Mouse (Mus musculus): ENCODE results near the gene Dock2.

Gene Dock2

DNA sequence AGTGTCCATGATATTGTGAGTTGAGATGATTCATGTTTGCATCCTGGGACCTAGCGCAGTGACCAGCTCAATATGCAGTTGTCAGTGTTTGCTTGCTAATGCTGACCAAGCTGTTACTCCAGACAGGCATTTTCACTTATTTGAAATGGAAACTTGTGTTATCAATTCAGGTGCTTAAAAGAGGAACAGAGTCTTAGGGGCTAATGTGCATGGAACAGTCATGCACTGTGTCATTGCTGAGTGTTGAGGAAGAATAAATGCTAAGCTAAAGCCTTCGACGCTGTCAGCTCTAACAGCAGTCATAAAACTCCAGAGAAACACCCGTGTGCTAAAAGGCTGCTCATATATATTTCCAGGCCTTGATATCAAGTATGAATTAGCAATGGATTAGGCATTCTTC lies 259.1 kb downstream of the Dock2 start:
- no peak for DNase-seq

DNA sequence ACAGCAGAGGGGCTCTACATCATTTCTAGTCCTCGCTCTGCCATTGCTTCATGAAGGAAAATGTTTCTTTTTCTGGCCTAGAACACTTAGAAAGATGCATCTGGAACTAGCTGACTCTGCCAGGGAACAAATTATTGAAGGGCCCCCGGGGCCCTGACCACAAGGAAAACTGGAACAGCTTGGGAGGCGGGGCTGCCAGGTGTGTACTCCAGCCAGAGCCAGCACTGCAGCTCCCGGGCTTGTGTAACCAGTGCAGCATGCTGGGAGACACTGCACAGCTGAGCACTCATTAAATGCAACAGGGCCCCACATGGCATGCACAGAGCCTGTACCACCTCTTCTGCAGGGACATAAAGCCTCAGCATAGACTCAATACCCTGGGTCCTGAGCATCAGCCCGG lies 265.1 kb downstream of the Dock2 start:
- peak in 1 of 2 experiments; percentile 14 for DNase-seq

DNA sequence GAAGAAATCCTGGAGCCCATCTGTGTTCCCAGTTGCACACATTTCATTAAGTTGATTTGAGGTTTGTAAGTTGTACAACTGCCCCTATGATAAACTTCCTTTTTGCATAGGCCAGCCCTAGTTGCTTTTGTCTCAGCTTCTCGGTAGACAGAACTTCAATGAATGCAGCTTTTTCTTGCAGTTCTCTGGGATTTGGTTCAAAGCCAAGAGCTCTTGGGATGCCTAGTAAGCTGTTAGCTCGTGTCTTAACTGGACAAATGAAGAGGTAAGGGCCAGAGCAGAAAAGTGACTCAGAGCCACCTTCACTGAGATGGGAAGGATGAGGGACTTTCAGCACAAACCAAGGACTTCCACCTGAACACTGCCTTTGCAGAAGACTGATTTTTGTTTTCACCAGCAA lies 266.7 kb downstream of the Dock2 start:
- DNase-seq, result no peak

DNA sequence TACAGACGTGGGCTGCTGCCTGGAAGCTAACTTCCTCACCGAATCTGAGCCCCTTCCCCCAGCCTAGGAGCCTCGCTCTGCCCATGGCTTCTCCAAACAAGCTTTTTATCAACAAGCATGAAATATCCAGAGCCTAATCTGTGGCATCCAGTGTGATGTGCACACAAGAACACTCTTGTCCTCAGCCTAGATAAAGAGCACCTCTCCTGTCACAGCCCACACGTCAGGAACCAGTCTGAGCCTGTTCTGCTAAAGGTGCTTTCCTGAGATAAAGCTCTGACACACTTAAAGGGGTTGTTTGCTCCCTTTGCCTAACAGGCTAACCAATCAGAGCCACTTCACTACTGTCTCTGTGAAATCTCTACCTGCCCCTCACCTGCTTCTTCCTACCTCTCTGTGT lies 268.4 kb downstream of the Dock2 start:
- DNase-seq, result no peak

DNA sequence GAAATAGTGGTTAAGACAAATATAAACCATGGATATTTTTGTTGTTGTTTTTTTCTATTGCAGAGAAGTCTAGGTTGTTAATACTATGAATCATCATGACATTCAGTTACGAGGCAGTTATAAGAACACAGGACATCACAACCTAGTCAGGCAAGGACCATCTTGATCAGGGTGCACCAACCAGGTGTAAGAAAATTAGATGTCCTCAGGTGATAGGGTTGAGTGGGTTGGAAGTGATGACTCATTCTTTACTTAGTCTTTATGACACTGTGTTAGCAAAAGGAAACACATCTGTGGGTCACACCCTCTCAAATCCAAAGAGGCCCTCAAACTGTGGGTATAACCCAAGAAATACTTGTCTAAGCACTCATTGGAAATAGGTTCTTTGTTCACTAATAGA lies 277.3 kb downstream of the Dock2 start:
- no peak for DNase-seq

DNA sequence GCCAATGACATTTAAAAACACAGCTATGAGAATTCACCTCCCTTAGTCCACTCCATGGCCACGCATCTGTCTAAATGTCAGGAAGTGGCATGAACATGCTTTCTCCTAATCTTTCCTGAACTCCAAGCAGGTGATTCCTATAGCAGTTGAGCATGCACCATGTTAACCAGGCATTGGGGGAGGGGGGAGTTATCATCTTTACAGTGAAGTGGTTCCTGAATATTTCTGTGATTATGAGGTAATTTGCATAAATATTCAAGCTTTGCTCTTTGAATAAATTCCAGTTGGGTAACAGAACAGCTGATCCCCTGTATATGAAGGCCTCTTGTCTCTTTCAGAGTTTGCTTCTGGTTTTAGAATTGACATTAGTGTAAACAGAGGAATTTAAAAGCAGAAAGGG lies 284.0 kb downstream of the Dock2 start:
- no peak for DNase-seq

DNA sequence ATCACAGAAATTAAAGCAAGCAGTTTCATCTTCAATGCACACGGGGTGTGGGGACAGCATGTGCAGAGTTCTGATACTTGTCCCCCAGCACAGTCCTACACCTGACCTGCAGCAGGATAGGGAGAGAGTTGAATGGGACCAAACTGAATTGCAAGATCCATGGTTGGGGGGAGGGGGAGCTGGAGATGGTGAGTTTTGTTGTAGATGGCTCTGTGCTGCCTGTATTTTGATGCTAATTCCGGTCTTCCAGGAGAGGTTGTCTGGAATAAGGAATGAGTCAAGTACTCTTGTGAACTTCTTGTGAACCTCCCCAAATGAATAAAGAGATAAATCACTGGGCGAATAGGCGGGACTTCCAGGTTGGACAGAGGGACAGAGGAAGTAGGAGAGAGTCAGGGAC lies 289.0 kb downstream of the Dock2 start:
- no peak for DNase-seq

DNA sequence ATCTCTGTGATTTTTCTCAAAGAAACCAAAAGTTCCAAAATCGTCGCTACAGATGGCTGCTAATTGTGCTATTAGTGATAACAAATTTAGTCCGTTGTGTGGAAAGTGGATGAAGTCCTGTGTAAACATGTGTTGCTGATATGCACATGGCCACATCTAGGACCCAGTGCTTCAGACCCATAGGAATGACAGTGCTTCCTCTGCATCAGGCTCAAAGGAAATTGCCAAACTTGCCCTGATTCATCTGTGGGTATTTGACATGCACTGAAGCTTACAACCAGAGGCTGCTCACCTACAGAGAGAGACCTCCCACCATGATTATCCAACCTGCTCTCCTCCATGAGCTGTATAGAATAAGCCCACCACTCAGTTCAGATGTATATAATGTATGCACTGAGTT lies 290.7 kb downstream of the Dock2 start:
- DNase-seq, result no peak

DNA sequence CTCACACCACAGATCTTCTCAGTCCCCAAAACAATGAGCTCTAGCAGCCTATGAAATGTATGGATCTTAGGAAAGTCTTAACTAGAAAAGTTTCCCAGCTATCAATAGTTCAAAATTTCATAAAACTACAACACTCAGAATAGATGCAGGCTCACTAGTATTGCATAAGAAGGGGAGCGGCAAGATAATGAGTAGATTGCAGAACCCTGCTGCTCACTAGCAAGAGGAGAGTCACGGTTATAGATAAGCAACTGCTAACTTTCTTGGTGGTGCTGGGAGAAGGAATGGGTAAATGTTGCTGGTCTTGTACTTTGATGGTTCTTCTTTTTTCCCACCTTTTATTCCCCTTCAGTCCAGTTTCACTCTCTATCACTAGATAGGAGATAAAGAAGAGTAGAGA lies 291.5 kb downstream of the Dock2 start:
- DNase-seq, result no peak

DNA sequence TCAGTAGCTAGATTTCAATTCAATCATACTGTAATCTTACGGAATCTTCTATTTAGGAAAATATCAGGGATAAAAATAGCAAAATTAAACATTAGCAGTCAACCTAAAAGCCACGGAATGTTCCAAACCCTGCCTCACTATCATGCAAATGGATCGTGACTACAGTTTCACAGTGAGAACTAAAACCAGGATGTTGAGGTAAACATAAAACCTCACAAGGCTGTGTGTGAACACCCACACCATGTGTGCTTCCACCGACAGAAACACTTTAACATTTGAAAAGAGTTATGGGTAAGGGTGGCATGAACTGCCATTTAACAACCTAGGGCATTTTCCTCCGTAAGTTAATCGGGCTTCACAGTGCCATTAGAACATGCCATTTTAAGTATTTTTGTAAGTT lies 294.1 kb downstream of the Dock2 start:
- no peak for DNase-seq

DNA sequence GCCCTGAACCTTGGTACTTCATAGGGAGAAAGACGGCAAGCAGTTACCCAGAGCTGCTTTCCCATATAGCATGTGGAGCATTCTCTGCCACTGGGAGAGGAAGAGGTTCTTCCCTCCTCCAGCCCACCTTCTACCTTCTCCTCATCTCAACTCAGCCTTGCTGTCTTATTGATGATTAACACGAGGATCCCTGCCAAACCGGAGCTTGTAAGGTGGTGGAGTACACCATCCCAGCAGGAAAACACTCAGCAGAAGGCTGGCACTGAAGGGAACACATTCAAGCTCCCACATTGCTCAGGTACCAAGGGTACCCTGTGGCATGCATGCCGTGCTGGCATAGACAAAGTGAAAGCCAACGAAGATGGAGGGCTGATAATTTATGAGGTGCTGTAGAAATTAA lies 304.4 kb downstream of the Dock2 start:
- no peak for DNase-seq

DNA sequence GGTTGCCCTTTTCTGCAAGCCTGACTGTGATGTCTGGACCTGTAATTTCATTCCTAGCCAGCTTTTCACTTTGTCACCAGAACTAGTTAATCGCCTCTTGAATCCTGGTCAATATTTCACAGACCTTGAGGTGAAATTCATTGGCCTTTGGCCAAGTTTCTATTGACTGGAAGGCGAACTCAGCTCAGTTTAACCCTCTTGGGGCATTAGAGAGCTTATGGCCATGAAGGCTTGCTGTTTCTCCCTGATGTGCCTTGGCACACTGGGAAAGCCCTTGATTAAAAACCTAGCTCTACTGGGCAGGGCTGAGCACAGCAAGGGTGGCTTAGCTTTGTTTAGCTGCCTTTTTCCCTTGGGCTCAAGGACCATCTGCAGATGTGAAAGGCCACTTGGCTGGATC lies 313.9 kb downstream of the Dock2 start:
- DNase-seq, result no peak

DNA sequence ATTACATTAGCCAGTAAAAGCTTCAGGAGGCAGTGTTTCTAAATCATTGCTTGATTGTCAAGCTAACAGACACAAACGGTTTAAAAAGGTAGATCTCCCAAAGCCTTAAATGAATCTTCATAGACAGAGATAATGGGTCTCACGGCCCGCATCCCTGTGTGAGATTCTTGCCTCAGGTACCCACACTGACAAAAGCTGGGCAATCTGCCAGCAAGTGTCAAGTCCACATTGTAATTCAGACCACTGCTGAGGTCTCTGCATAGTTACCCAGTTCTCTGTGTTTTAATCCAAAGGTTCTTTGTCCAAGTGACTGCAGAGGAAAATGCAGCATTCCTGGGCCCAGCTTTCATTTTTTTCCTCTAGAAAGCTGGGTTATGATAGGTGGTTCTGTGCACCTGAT lies 315.1 kb downstream of the Dock2 start:
- peak in 1 of 2 experiments; percentile 4 for DNase-seq

DNA sequence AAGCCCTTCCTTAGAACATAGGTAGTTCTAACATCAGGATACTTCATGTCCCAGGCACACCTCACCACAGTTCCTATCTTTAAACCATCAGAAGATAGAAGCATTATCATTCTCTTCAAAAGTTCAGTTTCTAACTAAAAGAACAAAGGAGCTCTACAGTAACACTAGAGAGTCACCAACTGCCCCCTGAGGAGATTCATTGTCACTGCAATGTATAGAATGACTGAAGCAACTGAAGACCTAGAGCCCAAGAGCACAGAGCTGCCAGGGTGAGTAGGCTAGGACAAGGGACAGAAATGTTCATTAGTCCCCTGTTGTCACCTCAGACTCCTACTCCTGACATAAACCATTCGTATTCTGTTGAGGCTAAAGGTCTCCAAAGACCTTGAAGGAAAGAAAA lies 316.6 kb downstream of the Dock2 start:
- DNase-seq, result no peak

DNA sequence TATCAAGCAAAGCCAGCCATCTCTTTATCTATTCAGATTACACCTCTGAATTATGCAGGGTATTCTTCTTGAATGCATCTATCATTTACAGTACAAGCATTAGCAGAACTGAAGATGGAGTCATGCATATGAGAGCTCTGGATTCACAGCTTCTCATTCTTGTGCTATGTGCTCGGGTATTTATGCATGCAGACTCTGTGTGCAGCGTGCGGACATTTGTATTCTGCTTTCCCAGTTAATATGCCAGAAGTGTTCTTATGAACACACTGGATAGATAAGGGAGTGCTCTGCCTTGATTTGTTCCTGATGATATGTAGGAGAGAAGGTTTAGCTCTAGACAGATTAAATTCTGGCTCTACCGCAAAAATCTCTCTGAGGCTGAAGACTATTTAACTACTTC lies 333.7 kb downstream of the Dock2 start:
- DNase-seq, result no peak

DNA sequence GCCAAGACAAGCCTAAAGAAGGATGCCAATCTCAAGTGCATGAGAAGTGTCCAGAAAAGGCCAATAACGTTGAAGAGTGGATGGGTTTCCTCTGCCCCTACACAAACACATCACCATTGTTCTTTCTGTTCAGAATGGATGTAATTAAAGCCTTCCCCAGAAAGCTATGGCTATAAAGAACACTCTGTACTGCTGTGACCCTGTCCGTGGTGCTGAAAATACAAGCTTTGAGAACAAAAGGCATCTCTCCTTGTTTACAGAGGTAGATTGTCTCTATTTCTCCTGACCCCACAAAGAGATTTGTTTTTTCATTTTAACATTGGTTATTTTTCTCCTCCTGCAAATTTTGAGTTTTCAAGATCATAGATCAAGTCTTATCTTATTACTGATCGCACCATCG lies 335.8 kb downstream of the Dock2 start:
- DNase-seq, result no peak

DNA sequence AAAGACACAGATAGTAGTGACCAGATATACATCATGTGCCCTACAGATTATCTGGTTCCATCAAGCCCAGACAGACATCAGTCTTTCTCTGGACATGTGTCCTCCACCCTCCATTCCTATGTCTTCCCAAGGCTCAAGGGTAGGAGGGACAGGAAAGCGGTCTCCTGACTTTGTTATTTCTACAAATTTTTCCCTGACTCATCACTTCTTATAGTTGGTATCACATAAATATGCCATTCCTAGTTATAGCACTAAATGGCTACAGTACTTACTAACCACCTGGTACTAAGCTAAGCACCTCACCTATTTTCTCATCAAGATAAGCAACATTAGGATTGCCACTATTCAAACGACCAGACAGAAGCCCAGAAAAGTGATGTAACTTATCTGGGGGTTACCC lies 345.3 kb downstream of the Dock2 start:
- DNase-seq, result no peak

DNA sequence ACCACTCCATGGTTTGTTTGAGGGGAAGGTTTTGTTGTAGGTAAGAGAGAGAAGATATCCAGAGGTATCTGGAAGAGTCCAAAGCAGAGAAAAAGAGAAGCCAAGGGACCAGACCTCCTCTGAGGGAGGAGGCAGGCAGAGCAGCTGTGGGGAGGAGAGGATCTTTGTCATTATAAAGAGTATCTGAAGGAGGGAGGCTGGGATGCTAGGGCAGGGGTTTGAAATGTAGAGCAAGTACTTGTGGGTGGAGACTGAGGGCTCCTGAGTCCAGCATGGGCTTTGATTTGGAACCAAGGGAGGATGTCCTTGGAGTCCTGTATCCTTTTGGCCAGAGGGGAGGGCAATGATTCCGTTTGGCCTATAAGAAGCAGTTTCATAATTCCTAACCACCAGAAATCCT lies 346.2 kb downstream of the Dock2 start:
- DNase-seq, result no peak

DNA sequence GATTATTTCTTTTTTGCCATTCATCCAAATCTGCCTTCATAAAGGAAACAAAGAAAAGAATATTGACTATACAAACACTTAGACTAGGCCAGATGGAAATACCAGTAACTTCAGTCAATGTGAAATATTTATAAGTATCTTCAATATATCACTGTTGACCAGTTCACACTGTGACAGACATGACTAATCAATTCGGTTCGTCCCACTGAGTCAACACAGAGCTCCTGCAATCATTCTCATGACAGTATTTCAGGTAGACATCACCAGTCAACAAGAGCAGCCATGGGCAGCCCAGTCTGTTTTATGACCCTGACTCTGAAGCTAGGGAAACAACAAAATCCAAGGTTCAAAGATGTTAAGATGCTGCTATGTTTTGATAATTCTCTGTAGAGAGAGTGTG lies 351.7 kb downstream of the Dock2 start:
- DNase-seq, result no peak

DNA sequence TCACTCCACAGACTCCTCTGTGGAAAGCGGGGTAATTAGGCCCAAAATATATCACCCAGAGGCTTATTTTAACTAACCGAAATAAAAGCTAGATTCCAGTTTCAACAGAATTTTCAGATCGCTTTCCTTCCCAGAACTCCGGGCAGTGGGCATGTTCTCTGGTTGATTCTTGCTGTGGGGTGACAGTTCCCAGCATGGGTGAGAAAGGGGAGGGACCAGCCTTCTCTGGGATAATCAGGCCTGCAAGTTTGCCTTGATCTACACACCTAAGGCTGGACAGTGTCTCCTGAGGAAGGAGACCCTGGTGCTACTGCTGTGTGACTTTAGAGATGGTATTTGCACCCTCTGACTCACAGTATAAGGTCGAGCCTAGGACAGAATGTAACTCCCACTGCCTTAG lies 352.3 kb downstream of the Dock2 start:
- no peak for DNase-seq

DNA sequence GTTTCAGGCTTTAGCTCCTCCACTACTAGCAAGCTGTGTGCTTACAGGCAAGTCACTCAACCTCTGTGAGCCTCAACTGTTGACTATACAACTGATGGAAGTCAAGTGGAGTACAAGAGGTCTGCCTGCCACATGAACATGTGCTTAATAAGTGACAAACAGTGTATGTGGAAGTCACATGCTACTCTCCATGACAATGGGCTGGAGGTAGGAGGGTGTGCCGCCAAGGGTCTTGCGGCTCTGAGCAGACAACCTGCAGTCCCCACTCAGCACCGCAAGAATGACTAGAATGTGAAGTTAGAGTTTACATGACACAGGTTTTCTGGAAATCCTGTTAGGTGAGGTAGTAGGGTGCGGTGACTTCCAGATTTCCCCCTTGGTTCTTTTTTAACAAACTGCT lies 352.8 kb downstream of the Dock2 start:
- DNase-seq, result no peak

DNA sequence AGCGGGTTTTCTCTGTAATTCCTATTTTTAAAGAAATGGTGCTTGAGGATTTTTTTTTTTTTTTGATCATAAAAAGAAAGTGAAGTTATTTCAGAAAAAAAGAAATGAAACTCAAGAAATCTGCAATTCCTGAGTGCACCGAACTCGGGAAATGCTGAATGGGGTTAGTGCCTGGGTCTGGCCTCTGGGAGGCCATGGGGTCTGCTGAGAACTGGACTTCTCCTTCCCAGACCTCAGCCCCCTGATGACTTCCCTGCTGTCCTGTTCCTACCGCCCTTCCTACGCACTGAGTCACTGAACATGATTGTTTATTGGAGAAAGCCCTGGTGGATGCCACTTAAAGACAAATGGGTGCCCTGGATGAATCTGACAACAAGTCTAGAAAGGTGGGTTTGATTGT lies 356.5 kb downstream of the Dock2 start:
- DNase-seq, result no peak

DNA sequence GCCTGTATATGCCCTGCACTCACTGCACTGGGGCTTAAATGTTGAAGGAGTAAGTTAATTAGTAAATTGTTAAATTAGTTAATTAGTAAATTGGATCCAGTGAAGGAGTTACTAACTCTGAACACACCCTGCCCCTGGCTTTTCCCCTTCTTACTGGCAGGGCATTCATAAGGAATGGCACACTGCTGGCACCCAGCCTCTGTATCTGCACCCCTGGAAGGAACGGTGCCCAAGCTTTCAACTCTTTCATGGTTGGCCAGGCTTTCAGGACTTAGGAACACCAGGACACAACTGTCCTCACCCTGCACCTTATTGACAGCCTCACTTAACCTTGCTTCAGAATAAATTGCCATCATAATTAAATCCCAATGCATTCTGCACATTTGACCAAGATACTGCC lies 359.1 kb downstream of the Dock2 start:
- no peak for DNase-seq

DNA sequence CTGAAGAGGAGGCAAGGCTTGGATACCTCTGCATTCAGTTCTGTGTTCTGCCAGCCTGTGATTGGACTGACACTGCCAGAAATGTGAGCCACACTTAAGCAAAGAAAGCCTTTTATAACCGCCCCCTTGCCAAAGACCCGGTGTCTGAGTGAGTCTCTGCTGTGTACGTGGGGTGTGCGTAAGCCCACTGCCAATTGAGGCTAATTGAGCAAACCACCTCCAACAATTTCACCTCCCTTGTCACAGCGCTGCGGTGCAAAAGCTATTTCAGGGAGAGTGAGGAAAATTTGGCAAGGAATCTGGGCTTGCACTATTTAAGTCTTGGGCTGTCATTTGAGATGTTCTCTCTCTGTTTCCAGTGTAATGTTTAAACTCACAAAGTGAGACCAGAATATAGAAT lies 362.6 kb downstream of the Dock2 start:
- DNase-seq, result no peak

DNA sequence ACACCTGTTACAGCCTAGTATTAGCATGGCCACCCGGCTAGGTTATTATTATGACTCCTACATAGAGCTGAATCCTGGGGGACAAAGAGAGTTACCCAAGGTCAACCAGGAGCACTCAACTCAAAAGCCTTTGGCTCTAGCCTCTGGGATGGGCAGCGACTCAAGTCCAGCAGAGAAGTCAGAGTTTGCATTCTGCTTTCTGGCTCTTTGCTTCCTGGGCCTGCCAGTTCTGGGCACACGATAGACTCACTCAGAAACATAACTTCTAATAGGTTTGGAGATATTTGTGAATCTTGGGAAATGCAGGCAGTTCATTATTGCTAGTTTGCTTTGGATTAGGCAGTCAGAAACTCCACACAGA lies 367.1 kb downstream of the Dock2 start:
- no peak for DNase-seq

DNA sequence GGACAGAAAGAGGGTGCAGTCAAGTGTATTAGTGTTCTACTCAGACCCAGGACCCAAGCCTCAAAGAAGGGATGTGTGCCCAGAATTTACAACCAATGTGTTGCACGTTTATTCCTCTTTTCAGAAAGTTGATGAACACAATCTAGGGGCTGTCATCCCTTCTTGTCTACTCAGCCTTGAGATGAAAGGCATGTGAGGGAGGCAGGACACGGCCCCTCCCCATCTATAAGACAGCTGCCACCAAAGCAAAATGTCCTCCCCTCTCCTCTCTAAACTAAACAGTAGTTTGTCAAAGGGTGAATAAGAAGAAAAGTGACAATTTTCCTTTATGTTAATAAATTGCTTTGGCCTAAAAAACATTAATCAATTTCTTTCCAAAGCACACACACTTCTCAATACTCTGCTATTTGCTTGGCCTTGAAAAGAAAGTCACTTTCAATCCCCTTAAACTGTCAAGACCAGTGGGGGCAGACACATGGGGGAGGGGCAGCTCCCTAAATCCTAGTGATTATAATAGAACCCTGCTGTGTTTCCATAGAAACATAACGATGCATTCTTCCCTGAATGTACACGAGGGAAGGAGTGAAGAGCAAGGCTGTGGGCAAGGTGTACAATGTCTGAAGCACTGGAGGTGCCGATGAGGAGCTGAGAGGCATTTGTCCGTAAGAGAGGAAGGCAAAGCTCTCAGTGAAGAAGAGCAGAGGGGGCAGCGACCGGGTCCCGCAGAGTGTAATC lies 367.6 kb downstream of the Dock2 start:
- no peak for DNase-seq

All from cerebellum, postnatal 25 days (tissue).